9 mouse cellular contexts compared by ENCODE assay signal in genomic region chr10:99190798-99191197, GRCm38 (mm10).
DNase-seq lines count a peak whose midpoint lies in the region; ATAC-seq and TF ChIP-seq lines count a peak whose summit lies in the region.
"Had no signal": no experiment of that assay in that cellular context is flagged by ENCODE, and none has a peak within 500 bp of the region (broad histone marks: within the 10 kb centered on the region; RNA-seq: fewer than 3 reads in every experiment).

No protein-coding gene starts in this region.

- DNase-seq in forebrain, embryonic 10.5 days (ENCODE audit: extremely low spot score, low spot score): peak; percentile 36
- peak; percentile 25 for DNase-seq in right cerebral cortex, postnatal 14 days
- no peak for DNase-seq in right cerebral cortex, postnatal 36 days (ENCODE audit: low spot score in 2 of 2)
- peak; percentile 20 for DNase-seq in cerebellum, adult 8-10 months
- peak; percentile 78 for DNase-seq in kidney, postnatal 10 days
- DNase-seq in yolk sac, embryonic 10.5 days (ENCODE audit: low spot score): no peak

- H3K36me3 ChIP-seq in forebrain, embryonic 10.5 days (replicated peaks): peaks cover 16% of the 10 kb centered on the region
- H3K36me3 ChIP-seq in forebrain, embryonic 13.5 days (ENCODE audit: poor library complexity, severe bottlenecking): 0 out of 2 replicates have a peak, but pooled peaks cover 2% of the 10 kb centered on the region
- H3K36me3 ChIP-seq in small intestine, adult 2 months (ENCODE audit: control insufficient read depth, insufficient read depth, low read length): no peaks in the 10 kb centered on the region

- no peak overlapping the region for H3K4me3 ChIP-seq in forebrain, embryonic 10.5 days
- no peak overlapping the region for H3K4me3 ChIP-seq in forebrain, embryonic 13.5 days
- H3K4me3 ChIP-seq in small intestine, adult 2 months (ENCODE audit: low read depth, low read length): no peak overlapping the region
- H3K4me3 ChIP-seq: myocyte had no signal

- TF ChIP-seq POLR2A in small intestine, adult 2 months (IDR thresholded peaks at IDR 0.05; ENCODE audit: low read depth, low read length): no peak

- no peak overlapping the region for H3K9ac ChIP-seq in forebrain, embryonic 13.5 days

- no peaks in the 10 kb centered on the region for H3K4me1 ChIP-seq in forebrain, embryonic 10.5 days
- H3K4me1 ChIP-seq in forebrain, embryonic 13.5 days: no peaks in the 10 kb centered on the region
- H3K4me1 ChIP-seq in small intestine, adult 2 months (ENCODE audit: control insufficient read depth, insufficient read depth, insufficient read length, low read length): peaks cover 14% of the 10 kb centered on the region

- H3K27me3 ChIP-seq in forebrain, embryonic 10.5 days (ENCODE audit: poor library complexity, severe bottlenecking): no peaks in the 10 kb centered on the region
- H3K27me3 ChIP-seq in forebrain, embryonic 13.5 days: no peaks in the 10 kb centered on the region
- H3K27me3 ChIP-seq in small intestine, adult 2 months (ENCODE audit: control insufficient read depth, insufficient read depth, low read length): no peaks in the 10 kb centered on the region

- 34% methylated on average over 3 of the region's 3 CpGs for WGBS in forebrain, embryonic 10.5 days
- 34% methylated on average over 3 of the region's 3 CpGs for WGBS in forebrain, embryonic 13.5 days
- 62% methylated on average over 3 of the region's 3 CpGs for WGBS in small intestine, adult 2 months

- ATAC-seq in forebrain, embryonic 13.5 days: no peak

- H3K27ac ChIP-seq in forebrain, embryonic 10.5 days: no peak overlapping the region
- H3K27ac ChIP-seq in forebrain, embryonic 13.5 days: no peak overlapping the region
- H3K27ac ChIP-seq in small intestine, adult 2 months (ENCODE audit: insufficient read depth, low read depth, low read length): no peak overlapping the region

- H3K9me3 ChIP-seq in forebrain, embryonic 10.5 days: no peaks in the 10 kb centered on the region
- H3K9me3 ChIP-seq in forebrain, embryonic 13.5 days (replicated peaks): no peaks in the 10 kb centered on the region

- no peak overlapping the region for H3K4me2 ChIP-seq in forebrain, embryonic 13.5 days

- TF ChIP-seq CTCF in small intestine, adult 2 months (IDR thresholded peaks at IDR 0.05; ENCODE audit: extremely low read depth, insufficient read length, insufficient replicate concordance, low read depth, low read length): peak; percentile 65; the same call in 1 of the 2 replicates

Comparison
In these comparisons a context has a peak if more than half of its experiments do, and no peak if none do; other contexts are left out.
1. DNase-seq: peak in forebrain, embryonic 10.5 days (single experiment), right cerebral cortex, postnatal 14 days (single experiment), cerebellum, adult 8-10 months (single experiment) and kidney, postnatal 10 days (single experiment); none in right cerebral cortex, postnatal 36 days (0 of 2) and yolk sac, embryonic 10.5 days (single experiment).